Mouse (Mus musculus) left cerebral cortex, adult 18-20 months (tissue): ENCODE measurements at regions not wholly inside any gene's neighbourhood (a gene's known extent, or its start where the extent isn't known, plus 50 kb on each side); places are given as distances from the start of the nearest gene placed in this dataset.

Source experiments
- DNase-seq, 2 experiments: peaks; one replicate each; pipeline ENCODE4 v3.0.0; 2021 to 2022; ENCODE audit warnings: low spot score in 2 of 2, mixed read lengths in 1 of 2

DNA sequence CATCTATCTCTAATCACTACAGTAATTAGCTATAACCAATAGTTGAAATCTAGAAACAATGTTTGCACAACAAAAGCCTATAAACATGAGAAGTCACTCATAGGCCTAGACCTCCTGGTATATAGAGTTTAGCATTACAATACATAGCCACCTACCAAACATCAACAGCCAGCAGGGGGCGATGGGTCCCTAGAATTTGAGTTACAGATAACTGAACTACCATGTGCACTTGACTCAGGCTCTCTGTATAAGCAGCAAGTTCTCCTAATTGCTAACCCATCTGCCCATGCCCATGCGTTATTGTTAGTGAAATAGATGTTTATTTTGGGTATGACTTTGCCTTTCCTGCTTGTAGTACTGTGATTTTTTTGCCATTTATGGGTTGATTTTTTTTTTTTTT, 106.9 kb upstream of the Tgif2lx2 start:
- DNase-seq = peak; percentile 3 to 8

DNA sequence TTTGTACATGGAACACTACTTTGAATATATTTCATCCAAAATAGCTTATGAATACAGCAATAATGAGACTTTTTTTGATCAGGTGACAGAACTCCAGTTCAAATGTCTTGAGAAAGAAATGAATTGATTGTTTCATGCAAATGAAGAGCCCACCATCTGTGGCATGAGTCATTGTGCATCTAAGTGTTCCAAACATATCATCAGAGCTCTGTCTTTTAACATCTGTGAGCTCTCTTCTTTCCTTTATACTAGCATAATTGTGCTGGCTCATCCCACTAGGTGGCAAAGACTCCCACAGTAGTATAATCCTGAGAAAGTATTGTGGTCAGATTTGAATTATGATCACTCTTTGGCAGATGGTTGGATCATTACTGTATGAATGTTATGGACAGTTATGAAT, 70.1 kb upstream of the Tgif2lx2 start:
- DNase-seq = peak in 1 of 2 experiments; percentile 1
